Mouse (Mus musculus) spleen, postnatal 10 days (tissue): ENCODE data around the gene Cckbr.
"Not testable (repeated sequence)": the region's sequence is repeated elsewhere in the genome, so short reads cannot be mapped to it uniquely, and the experiment has no call there.

Experiments used
- DNase-seq, 2 experiments: peaks; one replicate each; pipeline ENCODE4 v3.0.0; 2021 to 2022; ENCODE audit warnings: low spot score in 2 of 2

Cckbr gene

DNA sequence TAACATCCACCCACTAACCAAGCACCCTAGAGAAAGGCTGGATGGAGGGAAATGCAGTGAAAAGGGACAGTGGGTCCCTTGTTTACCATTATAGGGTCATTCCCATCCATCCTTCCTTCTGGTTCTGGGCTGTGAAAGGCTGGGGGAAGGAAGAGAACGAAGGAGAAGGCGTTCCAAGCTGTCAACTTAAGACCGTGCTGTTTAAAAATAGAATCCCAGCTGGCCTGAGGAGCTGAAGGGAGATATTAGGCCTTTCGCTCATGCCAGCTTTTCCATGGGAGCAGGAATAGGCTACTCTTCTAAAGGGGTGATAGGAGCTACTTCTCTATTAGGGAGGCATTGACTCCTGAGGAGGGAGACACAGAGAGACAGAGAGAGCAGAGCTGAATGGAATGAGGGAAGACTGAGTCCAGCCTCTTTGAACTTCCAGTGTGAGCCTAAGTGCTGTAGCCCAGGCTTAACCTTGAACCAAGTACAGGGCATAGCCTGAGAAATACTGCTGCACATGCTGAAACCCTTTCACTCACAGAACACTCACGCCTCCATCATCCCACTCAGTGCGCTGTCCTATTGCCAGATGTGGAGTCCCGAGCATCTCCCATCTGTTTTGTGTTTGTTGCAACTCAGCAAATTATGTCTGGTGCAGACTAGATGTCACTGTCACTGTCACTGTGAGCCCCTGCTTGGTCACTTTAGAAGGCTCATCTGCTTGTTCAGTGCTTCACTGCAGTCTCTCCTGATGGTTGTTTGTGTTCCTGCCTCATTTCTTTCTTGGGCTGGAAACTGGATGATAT, 12.6 kb downstream of the Cckbr start:
- no peak for DNase-seq

DNA sequence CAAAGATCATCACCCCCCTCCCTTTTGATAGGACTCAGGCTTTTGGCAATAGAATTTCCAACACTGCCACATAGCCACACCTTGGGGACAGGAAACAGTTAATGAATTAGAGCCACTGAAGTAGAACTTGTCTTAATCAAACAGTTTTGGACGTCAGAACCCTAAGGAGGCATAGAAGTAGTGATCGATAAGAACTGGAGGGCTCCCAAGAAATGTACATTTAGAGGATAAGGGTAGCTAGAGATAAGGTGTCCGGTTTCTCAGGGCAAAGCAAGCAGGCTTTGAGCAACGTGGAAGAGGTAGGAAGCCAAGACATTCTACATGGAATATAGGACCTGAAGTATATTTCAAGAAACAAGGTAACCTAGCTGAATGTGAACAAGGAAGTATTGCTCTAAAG, 15.9 kb downstream of the Cckbr start:
- DNase-seq, result no peak

DNA sequence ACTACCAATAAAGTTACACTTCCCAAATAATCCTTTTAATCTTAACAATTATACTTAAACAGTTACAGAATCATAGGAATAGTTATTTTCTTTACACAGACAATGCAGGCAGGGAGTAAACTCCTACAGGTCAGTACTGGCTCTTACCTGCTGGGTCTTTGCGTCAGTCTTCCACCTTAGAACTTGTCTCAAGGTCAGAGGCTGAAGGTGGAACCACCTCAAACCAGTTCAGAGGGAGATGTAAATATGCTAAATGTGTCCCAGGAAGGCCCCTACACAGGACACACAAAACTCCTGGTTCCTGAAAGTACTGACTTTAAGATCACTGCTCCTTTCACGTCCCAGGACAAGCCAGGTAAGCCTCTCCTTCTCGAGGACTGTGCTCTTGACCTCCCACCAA, 19.5 kb downstream of the Cckbr start:
- DNase-seq, result no peak

GRCm38 (mm10) chr7:105453345-105453744, 27.8 kb downstream of the Cckbr start:
- not testable (repeated sequence) for DNase-seq

DNA sequence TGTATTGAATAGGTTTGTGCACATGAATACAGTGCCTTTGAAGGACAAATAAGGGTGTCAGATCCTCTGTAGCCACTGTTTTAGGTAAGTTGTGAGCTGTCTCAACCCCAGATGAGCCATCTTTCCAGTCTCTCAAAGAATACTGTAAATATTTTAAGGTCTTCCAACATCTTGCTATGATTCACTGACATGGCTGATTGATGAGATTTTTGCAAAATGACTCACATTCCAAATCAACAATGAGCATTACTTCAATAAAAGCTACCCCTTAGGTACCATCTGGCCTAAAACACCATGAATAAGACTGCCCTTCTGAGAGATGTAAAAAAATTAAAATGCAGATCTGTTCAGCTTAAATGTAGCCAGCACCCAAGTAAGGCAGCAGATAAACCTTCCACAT, 33.0 kb downstream of the Cckbr start:
- DNase-seq, result no peak

- DNase-seq, result not testable (repeated sequence)
Measured at GRCm38 (mm10) chr7:105465505-105465904, 40.0 kb downstream of the Cckbr start.

DNA sequence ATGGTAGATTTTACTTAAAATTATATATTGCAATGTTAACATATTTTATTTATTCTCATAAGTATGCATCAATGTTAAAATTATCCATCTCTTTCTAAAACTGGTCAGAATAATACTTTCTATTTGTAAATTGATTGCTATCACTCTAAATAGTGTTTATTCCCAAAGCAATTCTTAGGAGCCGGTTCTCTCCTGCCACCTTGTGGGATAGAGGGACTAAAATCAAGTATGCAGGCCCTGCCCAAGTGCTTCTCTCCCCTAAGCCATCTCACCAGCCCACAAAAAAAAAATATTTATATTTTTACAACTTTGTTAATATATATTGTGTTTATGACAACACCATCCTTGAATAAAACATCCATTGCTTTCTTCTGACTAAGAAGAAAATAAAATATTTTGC, 47.1 kb downstream of the Cckbr start:
- no peak for DNase-seq

GRCm38 (mm10) chr7:105474771-105475315, 49.3 kb downstream of the Cckbr start:
- no peak for DNase-seq

- no peak for DNase-seq
Measured at GRCm38 (mm10) chr7:105475396-105475949, 49.9 kb downstream of the Cckbr start.

DNA sequence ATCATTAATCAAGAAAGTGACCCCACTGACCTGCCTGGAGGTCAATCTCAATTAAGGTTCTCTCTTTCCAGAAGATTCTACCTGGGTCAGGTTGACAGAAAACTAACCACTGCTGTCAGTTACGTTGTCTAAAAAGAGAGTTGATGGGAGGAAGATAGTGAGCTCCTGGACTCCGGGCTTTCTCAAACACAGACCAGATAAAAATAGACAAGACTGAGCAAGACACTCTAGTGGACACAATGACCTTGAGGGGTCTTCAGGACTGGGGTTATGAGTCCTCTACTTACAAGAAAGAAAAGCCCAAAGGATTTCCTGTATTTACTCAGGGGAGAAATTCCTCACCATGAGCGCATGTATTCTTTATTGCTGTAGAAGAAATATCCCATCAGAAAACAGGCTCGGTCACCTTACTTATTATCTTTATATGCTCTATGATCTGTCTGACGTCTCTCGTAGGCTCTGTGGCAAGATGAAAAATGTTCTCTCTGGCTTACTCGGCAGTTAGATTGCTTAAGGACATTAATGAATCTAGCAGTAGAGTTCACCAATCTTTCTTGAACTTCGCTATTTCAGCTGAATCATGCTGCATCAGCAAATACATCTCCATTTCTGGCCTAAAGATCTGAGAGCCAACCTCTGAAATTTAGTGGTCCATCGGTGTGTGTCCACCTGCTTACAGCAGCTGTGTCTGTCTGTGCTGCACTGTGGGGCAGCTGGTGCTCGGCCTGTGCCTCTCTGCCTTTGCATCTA, 51.3 kb downstream of the Cckbr start:
- no peak for DNase-seq

GRCm38 (mm10) chr7:105477433-105477700, 51.8 kb downstream of the Cckbr start:
- no peak for DNase-seq

GRCm38 (mm10) chr7:105477841-105478240, 52.3 kb downstream of the Cckbr start:
- peak in 1 of 2 experiments; percentile 26 for DNase-seq

DNA sequence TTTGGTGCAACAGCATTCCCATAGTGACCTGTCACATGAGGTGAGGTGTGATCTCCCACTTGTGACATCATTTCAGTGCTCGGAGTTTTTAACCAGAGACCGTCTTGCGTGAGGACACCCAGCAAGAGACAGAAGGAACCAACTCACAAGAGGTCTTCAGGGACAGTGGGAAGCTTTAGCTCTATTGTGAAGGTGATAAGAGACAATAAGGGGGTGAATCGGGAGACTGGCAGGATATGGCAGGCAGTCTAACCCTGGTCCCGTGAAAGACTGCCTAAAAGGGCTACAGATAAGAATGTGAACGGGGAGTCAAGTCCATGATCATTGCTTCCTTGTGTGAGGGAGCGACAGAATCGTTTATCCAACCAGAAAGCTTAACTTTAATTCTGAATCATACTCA, 52.8 kb downstream of the Cckbr start:
- no peak for DNase-seq

DNA sequence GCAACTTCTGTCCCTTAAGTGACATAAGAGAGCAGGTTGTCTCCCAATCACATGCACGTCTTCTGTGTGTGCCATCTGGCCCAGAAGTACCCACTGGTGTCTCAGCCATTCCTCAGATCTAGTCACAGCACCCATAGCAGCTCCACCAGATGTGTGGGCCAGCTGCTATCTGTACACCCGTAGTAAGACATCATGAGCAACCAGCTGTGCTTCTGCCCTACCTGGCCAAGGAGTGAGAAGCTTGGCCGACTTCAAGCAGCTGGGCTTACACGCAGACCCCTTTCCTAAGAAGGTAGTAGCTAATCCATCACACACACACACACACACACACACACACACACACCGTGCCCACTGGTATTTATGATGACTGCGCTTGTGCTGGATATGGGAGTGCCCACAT, 53.7 kb downstream of the Cckbr start:
- no peak for DNase-seq

- no peak for DNase-seq
Measured at GRCm38 (mm10) chr7:105480081-105480480, 54.5 kb downstream of the Cckbr start.

DNA sequence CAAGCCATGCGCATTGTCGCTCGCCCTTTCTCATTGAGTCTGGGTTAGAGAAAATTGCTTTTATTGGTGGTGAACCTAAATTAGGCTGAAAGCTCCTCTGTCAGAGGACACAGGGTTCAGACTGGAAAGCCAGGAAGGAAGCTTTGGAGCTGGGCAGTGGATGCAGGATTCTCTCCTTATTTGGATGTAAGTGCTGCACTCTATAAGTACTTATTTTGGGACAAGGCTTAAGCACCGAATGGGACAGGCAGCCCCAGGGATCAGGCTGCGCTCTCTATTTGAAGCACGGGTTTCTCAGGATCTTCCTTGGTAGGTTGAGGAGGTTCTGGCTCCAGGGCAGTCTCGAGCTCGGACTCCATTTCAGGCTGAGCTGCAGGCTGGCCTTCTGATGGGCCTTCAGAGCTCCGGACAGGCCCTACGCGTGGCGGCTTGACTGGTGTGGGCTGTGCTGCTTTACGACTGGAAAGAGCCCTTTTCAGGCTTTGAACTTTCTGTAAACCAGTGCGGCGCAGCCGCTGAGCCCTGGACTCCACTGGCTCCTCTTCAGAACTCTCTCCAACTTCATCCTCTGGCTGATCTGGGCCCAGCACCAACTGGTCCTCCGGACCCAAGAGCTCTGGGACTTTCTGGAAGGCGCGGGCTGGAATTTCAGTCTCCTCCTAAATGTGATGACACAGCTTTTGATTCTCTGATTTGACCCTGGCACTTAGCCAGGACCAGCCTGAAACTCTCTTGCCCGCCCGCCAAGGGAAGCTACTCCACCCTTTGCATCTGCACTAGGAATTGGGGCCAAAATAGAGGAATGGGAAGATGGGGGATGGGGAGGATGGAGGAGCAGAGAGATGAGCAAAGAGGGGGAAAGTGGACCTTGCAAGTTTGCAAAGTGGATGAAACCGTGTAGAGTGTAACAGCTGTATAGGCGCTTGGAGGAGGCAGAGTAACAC, 55.3 kb downstream of the Cckbr start:
- DNase-seq, result peak in 1 of 2 experiments; percentile 16

GRCm38 (mm10) chr7:105481505-105482411, 56.2 kb downstream of the Cckbr start, which contains the start of gene Cavin3:
Gene Cavin3 (minus strand): TSS chr7:105482300.
- peak in 1 of 2 experiments; percentile 29 for DNase-seq

GRCm38 (mm10) chr7:105482426-105482825, 56.9 kb downstream of the Cckbr start:
- DNase-seq, result no peak

GRCm38 (mm10) chr7:105485029-105485428, 59.5 kb downstream of the Cckbr start:
- no peak for DNase-seq

GRCm38 (mm10) chr7:105487104-105487876, 61.8 kb downstream of the Cckbr start:
- no peak for DNase-seq
